Mouse (Mus musculus): ENCODE measurements at regions not wholly inside any gene's neighbourhood (a gene's known extent, or its start where the extent isn't known, plus 50 kb on each side); places are given as distances from the start of the nearest gene placed in this dataset.

- DNase-seq: no peak
Measured at GRCm38 (mm10) chr8:98403645-98404032, 1012.6 kb downstream of the Cdh8 start.

GRCm38 (mm10) chr8:98402852-98403644 is 1013.2 kb downstream of the Cdh8 start:
- no peak for DNase-seq

GRCm38 (mm10) chr8:98381815-98382214 is 1034.5 kb downstream of the Cdh8 start:
- no peak for DNase-seq

GRCm38 (mm10) chr8:98380387-98380786 is 1035.9 kb downstream of the Cdh8 start:
- no peak for DNase-seq

GRCm38 (mm10) chr8:98377743-98378142 is 1038.5 kb downstream of the Cdh8 start:
- DNase-seq: no peak

GRCm38 (mm10) chr8:98372711-98373420 is 1043.4 kb downstream of the Cdh8 start:
- DNase-seq: peak in 1 of 2 experiments; percentile 3

- no peak for DNase-seq
Measured at GRCm38 (mm10) chr8:98365378-98366095, 1050.7 kb downstream of the Cdh8 start.

- no peak for DNase-seq
Measured at GRCm38 (mm10) chr8:98337279-98337678, 1079.0 kb downstream of the Cdh8 start.

GRCm38 (mm10) chr8:98309405-98309990 is 1106.8 kb downstream of the Cdh8 start:
- no peak for DNase-seq

- peak in 1 of 2 experiments; percentile 4 for DNase-seq
Measured at GRCm38 (mm10) chr8:98294975-98295374, 1121.3 kb downstream of the Cdh8 start.

GRCm38 (mm10) chr8:98260281-98260680 is 1156.0 kb downstream of the Cdh8 start:
- no peak for DNase-seq

GRCm38 (mm10) chr8:98243328-98243926 is 1172.8 kb downstream of the Cdh8 start:
- DNase-seq: no peak

GRCm38 (mm10) chr8:98214019-98214418 is 1202.3 kb downstream of the Cdh8 start:
- no peak for DNase-seq

All from kidney, postnatal 4 days (tissue).